Mouse (Mus musculus) gastrocnemius, adult 8-10 months (tissue): Measurements from ENCODE around the gene Pex12. TPM values are rescaled to one million over a fixed set of nuclear protein-coding genes. Genes with fewer than 3 reads are reported as not detected.
"Not testable (repeated sequence)": the region's sequence is repeated elsewhere in the genome, so short reads cannot be mapped to it uniquely, and the experiment has no call there.

Source experiments
- DNase-seq, 2 experiments: peaks; one replicate each; pipeline ENCODE4 v3.0.0; 2022; ENCODE audit warnings: low spot score in 2 of 2
- total RNA-seq, 4 experiments: library from RNA; stranded (reverse); gene quantifications; 2 replicates each; pipeline ENCODE4 v1.2.4; 2022

The Pex12 gene
- total RNA-seq, 4 experiments from 2014 or later, result 9.2 to 17.1 (median 15.2) TPM

DNA sequence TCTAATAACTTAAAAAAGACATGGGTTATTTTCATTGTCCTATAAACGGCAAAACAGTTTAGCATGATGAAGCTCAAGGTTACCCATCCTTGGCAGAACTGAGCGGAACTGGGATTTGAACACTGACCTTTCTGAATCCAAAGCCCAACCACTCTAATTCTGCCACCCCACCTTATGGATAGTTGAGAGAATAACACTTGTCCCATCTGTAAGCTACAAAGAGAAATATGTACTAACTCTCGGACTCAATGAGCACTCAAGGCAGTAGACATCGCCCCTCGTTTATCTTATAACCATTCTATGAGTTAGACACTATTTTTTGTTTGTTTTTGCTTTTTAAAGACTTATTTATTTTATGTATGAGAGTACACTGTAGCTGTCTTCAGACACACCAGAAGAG lies 13.3 kb downstream of the Pex12 start:
- DNase-seq, result no peak

DNA sequence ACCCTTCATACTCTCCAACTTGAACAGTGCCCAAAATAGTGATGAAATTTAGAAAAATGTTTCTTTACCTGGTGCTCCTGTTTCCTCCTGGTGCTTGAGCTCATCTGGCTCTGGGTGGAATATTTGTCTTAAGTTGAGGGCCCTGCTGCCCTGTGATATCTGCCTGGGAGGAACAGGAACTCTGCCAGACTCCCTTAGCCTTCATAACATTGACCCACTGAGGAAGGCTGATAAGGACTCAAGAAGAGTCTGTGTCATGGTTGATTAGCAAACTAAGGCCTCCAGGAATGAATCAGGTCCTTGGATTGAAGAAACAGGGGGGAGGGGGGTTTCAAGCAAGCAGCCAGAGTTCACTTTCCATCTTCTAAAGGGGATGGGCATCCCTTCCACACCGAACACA lies 15.8 kb downstream of the Pex12 start, which contains the start of gene Slfn14:
TSS of gene Slfn14 (minus strand) at position 161 of the 400 bp plus-strand sequence.
- DNase-seq, result no peak

DNA sequence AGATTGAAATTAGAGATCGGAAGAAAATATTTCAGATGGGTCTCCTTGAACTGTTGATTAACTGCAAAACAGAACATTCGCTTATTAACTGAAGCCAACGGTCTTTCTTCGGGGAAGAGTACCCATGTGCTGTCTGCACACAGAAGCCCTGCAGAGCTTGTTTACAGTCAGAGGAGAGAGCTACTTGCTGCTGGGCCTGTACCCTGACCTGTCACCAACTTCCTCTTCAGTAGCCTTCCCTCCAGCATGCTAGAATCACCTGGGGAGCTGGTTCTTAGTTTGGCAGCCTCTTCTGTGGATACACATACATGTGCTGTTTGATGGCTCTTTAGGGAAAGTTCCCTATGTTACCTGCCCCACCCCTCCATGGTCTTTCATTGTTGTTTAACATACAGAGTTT lies 16.8 kb downstream of the Pex12 start:
- no peak for DNase-seq

DNA sequence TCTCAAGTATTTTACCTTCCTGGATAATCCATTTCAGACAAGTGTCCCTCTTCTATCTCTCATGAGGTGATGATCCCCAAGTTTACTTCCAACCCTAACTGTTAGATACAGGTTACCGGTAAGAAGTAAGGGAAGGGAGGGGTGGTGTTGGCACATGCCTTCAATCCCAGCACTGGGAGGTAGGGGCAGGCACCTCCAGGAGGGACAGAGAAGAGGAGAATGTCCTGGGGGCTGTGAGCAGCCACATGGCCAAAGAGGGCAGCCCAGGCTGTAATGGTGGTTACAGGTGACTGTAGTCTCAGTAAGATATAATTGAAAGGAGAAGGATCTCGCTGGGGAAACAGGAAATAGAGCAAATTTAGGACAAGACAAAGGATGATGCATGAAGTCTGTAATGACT lies 20.3 kb downstream of the Pex12 start:
- no peak for DNase-seq

DNA sequence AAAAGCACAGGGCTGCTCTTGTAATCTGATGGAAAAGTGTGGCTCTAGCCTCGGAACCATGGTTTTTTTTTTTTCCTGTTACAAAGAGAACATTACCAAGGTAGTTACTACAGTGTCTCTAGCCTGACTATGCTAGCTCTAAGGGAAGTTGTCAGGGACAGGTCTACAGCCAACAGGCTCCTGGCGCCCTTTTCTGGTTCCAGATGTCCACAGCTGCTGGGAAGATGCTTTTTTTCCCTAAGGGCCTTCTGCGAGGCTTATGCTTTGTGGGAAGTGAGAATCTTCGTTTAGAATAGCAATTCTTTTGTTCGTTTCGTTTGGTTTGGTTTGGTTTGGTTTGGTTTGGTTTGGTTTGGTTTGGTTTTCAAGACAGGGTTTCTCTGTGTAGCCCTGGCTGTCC lies 22.7 kb downstream of the Pex12 start:
- no peak for DNase-seq

DNA sequence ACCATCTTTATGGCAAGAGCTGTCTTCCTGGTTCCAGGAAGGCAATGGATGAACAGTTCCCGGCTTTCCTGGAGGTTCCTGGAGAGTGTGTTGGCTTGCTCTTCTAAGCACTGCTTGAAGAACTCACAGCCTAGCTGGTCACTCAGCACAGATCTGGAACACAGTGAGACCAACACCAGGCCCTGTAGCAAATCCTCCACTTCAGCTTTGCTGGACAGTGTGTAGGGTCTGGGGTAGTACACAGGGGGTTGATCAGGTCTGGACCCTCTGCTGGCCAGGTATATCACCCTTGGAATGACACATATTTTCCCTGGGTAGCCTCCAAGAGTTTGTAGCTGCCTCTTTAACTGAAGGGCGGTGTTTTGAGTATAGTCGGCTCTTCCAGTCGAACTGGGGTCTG lies 23.4 kb downstream of the Pex12 start:
- DNase-seq, result no peak

DNA sequence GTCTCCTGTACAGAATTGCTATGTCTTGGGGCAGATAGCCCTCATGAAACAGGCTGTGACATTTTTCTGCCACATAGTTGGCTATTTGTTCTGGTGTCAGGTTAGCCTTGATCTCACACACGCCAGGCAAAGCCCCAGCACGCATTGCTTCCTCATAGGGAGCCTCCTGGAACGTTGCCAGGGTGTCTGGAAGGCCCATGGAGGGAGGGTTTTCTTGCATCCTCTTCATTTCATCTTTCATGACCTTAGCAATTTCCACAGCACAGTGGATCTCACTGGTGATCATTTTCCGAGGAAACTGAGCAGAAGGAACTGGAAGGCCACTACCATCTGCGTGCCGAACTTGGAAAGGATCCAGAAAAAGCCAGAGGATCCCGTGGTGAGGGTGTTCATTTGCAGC lies 26.1 kb downstream of the Pex12 start:
- no peak for DNase-seq

DNA sequence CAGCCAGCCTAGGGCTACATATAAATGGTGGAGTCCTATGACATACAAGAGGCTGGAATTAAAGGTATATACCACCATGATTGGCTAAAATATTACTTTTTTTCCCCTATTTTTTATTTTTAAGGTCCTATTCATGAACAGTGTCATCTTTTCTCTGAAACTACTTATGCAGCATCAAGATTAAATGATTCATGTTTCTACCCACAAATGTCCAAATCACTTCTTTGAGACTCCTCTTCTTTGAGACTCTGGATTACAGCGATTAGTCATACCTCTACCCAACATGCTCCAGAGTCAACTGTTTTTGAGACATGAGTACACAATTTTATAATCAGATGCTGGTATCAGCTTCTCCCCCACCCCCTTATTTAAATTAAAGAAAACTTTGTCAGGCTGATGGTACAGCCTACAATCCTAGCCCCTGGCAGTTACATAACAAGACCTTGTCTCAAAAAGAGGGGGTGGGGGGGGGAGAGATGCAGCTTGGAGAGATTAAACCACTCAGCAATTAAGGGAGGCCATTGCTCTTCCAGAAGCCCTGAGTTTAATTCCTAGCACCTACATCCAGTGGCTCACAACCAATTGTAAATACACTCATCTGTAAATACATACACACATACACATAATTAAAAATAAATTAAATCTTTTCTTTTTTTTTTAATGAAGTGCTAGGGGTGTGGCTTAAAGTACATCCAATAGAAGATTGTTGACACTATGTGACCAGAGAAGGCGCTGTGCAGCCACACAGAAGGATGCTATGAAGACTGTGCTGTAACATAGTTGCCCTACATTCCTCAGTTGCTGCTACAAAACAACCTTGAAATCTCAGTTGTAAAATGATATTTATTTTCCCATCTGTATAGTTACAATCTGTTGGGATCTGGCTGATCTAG lies 30.2 kb downstream of the Pex12 start:
- no peak for DNase-seq

DNA sequence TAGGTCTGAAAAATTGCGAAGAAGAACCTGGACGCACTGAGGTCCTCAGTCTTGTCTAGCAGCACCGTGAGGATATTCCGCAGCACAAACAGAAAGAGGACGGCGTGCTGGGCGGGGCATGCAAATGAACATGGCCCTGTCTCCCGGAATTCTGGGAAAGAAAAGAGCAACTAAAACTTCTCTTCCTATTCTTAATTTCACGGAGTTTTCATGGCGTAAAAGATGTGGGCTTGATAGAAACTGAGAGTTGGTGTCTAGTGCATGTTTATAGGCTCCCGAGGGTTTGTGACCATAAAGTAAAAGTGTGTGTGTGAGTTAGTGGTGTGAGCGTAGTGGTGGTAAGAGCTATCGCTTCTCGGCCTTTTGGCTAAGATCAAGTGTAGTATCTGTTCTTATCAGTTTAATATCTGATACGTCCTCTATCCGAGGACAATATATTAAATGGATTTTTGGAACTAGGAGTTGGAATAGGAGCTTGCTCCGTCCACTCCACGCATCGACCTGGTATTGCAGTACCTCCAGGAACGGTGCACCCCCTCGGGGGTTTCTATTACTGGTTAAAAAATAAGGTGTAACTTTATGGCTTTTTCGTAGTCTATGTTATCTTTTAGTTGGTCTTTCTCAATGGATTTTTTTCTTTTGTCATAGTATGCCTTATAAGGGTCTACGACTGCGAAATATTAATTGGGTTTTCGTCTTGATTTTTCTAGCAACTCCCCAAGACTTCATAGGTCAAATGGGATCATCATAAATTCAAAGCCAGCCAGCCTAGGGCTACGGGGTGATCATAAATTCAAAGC lies 31.0 kb downstream of the Pex12 start:
- peak; percentile 68 to 77 for DNase-seq

DNA sequence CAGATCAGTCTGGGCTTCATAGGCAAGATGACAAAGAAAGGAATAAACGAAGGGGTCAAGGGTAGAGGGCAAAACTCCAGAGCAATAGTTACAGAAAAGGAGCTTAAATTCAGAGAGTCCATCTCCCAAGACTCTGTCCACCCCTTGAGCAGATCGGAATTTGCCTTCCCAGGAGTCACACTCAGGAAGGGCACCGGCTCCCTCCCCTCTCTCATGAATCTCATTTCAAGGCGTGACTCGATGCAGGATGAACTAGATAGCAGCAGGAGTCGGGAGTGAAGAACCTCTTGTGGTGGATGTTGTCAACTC lies 31.6 kb downstream of the Pex12 start:
- DNase-seq, result no peak

DNA sequence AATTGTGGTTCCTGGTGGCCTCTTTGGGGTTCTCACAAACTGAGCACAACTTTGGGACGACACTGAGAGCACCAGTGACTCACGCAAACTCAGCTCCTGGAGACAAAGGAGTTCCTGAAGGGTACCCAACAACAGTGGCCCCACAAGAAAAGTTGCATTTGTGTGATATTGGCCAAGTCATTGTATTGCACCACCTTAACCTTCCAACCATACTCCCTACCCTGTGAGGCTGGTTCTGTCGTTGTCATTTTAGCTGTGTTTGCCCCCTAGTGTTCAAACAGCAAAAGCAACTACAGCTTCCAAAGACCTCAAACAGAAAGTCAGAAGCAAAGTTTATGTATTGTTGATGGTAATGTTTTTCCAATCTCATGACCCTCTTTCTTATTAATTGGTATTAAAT lies 39.2 kb downstream of the Pex12 start:
- no peak for DNase-seq

DNA sequence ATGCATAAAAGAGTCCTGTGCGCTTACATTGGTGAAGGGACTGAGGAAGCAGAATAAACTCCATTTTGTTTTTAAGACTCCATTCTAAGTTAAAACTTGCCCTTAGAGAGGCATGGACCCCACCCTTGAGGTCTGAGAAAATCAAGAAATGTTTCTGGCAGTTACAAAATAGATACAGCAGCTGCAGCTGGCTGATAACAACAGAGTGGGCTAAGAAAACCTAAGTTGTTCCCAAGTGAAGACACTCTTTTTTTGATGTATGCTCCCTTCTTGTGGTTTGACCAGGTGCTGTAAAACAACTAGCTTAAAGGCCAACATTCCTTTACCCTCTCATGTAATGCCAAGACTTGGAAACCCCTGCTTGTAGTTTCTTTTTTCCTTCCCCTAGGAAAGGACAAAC lies 39.7 kb downstream of the Pex12 start:
- DNase-seq, result no peak

DNA sequence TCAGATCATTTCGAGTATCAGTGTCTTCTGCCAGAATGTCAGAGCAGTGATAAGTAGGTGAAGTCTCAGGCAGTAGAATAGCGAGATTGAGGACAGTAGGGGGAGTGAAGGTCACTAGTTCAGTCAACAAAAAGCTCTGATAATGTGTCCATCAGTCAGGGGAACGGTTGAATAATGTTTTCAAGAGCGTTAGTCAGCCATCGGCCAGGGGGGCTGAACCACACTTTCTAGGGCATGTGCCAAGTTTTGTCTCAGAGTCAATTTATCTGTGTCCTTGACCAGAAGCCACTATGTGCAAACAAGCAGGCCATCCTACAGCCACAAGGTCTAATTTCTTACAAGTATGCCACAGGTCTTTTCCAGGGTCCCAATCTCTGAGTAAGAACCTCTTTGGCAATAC lies 45.2 kb downstream of the Pex12 start:
- not testable (repeated sequence) for DNase-seq

Other genes with a start within 250 kb of the Pex12 start
- gene Slfn2, start 237.5 kb downstream of the Pex12 start, total RNA-seq, result under 1 TPM; 0.48 to 0.62 (median 0.56) TPM
- gene Slfn1, start 185.7 kb downstream of the Pex12 start, total RNA-seq, result not detected
- under 1 TPM in 1 of 4 experiments, not detected in 3; 0.08 TPM for gene Slfn4, start 127.4 kb downstream of the Pex12 start, total RNA-seq
- under 1 TPM in 3 of 4 experiments, not detected in 1; 0.24 to 0.43 (median 0.34) TPM for gene Slfn3, start 111.3 kb downstream of the Pex12 start, total RNA-seq
- not detected for gene Slfn14, start 15.9 kb downstream of the Pex12 start, total RNA-seq
- gene Ap2b1, start 3.6 kb downstream of the Pex12 start, total RNA-seq, result 10 to 100 TPM; 28.5 to 34.9 (median 32.6) TPM
- gene Rasl10b, start 106.6 kb upstream of the Pex12 start, total RNA-seq, result under 1 TPM; 0.19 to 0.63 (median 0.49) TPM
- not detected for gene Gas2l2, start 126.9 kb upstream of the Pex12 start, total RNA-seq
- gene 1700020L24Rik, start 135.1 kb upstream of the Pex12 start, total RNA-seq, result not detected
- gene Mmp28, start 160.5 kb upstream of the Pex12 start, total RNA-seq, result 1 to 10 TPM; 1.7 to 2.6 (median 2.1) TPM
- 10 to 100 TPM; 17.5 to 28.4 (median 22.8) TPM for gene Taf15, start 170.5 kb upstream of the Pex12 start, total RNA-seq
- gene Heatr9, start 219.6 kb upstream of the Pex12 start, total RNA-seq, result not detected
- not detected for gene Ccl5, start 227.9 kb upstream of the Pex12 start, total RNA-seq